In genomic region chr4:136600536-136600935, GRCm38 (mm10) we compare ENCODE assay signal across 10 mouse cellular contexts. TPM values are rescaled to one million over a fixed set of nuclear protein-coding genes. Genes with fewer than 3 reads are reported as not detected.
A peak's percentile ranks its signal among the peaks of the same experiment; 100 is the strongest.
DNase-seq lines count a peak whose midpoint lies in the region; ATAC-seq lines count a peak whose summit lies in the region.
"Had no signal": no experiment of that assay in that cellular context is flagged by ENCODE, and none has a peak within 500 bp of the region (broad histone marks: within the 10 kb centered on the region; RNA-seq: fewer than 3 reads in every experiment).

No protein-coding gene starts in this region.

- peak overlapping the region; percentile 100 for H3K4me3 ChIP-seq in heart, embryonic 16.5 days (ENCODE audit: low read length)
- H3K4me3 ChIP-seq in embryonic facial prominence, embryonic 12.5 days: peak overlapping the region; percentile 98
- H3K4me3 ChIP-seq in hindbrain, embryonic 16.5 days (ENCODE audit: low read length): peak overlapping the region; percentile 75
- H3K4me3 ChIP-seq in midbrain, embryonic 13.5 days (replicated peaks): peak overlapping the region; percentile 99

- no peak for ATAC-seq in heart, embryonic 16.5 days (replicated peaks; ENCODE audit: extremely low read depth, insufficient read depth, low FRiP score)
- ATAC-seq in embryonic facial prominence, embryonic 12.5 days (ENCODE audit: insufficient number of reproducible peaks, insufficient read depth, low FRiP score, low TSS enrichment): no peak
- ATAC-seq in hindbrain, embryonic 16.5 days: no peak
- no peak for ATAC-seq in midbrain, embryonic 13.5 days

- DNase-seq in heart, adult 9 months (ENCODE audit: low spot score in 2 of 2): no peak
- no peak for DNase-seq in cerebellum, postnatal 14 days
- no peak for DNase-seq in left cerebral cortex, postnatal 10 days (ENCODE audit: extremely low spot score in 1 of 2, low spot score in 2 of 2)
- no peak for DNase-seq in urinary bladder, postnatal 10 days (ENCODE audit: low spot score)

- no peaks in the 10 kb centered on the region; the same call in 1 of the 2 replicates for H3K9me3 ChIP-seq in heart, embryonic 16.5 days (replicated peaks; ENCODE audit: control insufficient read depth, low read length)
- no peaks in the 10 kb centered on the region for H3K9me3 ChIP-seq in embryonic facial prominence, embryonic 12.5 days
- no peaks in the 10 kb centered on the region for H3K9me3 ChIP-seq in hindbrain, embryonic 16.5 days (ENCODE audit: control insufficient read depth, low read length)
- H3K9me3 ChIP-seq in midbrain, embryonic 13.5 days: no peaks in the 10 kb centered on the region

- H3K4me1 ChIP-seq in heart, embryonic 16.5 days (ENCODE audit: control insufficient read depth, insufficient read depth, low read length): peaks cover 14% of the 10 kb centered on the region
- peaks cover 15% of the 10 kb centered on the region for H3K4me1 ChIP-seq in embryonic facial prominence, embryonic 12.5 days
- H3K4me1 ChIP-seq in hindbrain, embryonic 16.5 days (ENCODE audit: control insufficient read depth, insufficient read depth, low read depth, low read length): peaks cover 15% of the 10 kb centered on the region
- H3K4me1 ChIP-seq in midbrain, embryonic 13.5 days (replicated peaks): peaks cover 31% of the 10 kb centered on the region

- peak overlapping the region; percentile 38 for H3K9ac ChIP-seq in heart, embryonic 16.5 days (ENCODE audit: low read length)
- H3K9ac ChIP-seq in embryonic facial prominence, embryonic 12.5 days: 0 out of 2 replicates have a peak overlapping the region, but pooled peaks have one; percentile 100
- H3K9ac ChIP-seq in hindbrain, embryonic 16.5 days (ENCODE audit: low read depth, low read length): peak overlapping the region; percentile 23; the same call in 1 of the 2 replicates
- peak overlapping the region; percentile 99 for H3K9ac ChIP-seq in midbrain, embryonic 13.5 days (replicated peaks)

- intact Hi-C loops in left cerebral cortex, postnatal 10 days (cut with DNase I): loop anchor here (5.0 kb wide), 1 partner anchor 143 kb away; no protein-coding TSS in a partner anchor

- H3K36me3 ChIP-seq in heart, embryonic 16.5 days (ENCODE audit: control insufficient read depth, insufficient read depth): no peaks in the 10 kb centered on the region
- H3K36me3 ChIP-seq in embryonic facial prominence, embryonic 12.5 days: no peaks in the 10 kb centered on the region
- H3K36me3 ChIP-seq in hindbrain, embryonic 16.5 days (ENCODE audit: control insufficient read depth, insufficient read depth, low read length): no peaks in the 10 kb centered on the region
- no peaks in the 10 kb centered on the region for H3K36me3 ChIP-seq in midbrain, embryonic 13.5 days

- peak overlapping the region; percentile 77 for H3K4me2 ChIP-seq in heart, embryonic 16.5 days (ENCODE audit: low read depth, low read length)
- peak overlapping the region; percentile 68 for H3K4me2 ChIP-seq in embryonic facial prominence, embryonic 12.5 days (replicated peaks)
- peak overlapping the region; percentile 56 for H3K4me2 ChIP-seq in hindbrain, embryonic 16.5 days (ENCODE audit: low read length)
- peak overlapping the region; percentile 77 for H3K4me2 ChIP-seq in midbrain, embryonic 13.5 days (replicated peaks)

- 73% methylated on average over 2 of the region's 2 CpGs for WGBS in heart, embryonic 16.5 days
- WGBS in embryonic facial prominence, embryonic 12.5 days: 83% methylated on average over 2 of the region's 2 CpGs
- 85% methylated on average over 2 of the region's 2 CpGs for WGBS in hindbrain, embryonic 16.5 days
- 85% methylated on average over 2 of the region's 2 CpGs for WGBS in midbrain, embryonic 13.5 days

- H3K27ac ChIP-seq in heart, embryonic 16.5 days (ENCODE audit: low read length): no peak overlapping the region
- no peak overlapping the region for H3K27ac ChIP-seq in embryonic facial prominence, embryonic 12.5 days
- H3K27ac ChIP-seq in hindbrain, embryonic 16.5 days (ENCODE audit: low read depth, low read length): no peak overlapping the region
- H3K27ac ChIP-seq in midbrain, embryonic 13.5 days: no peak overlapping the region

- H3K27me3 ChIP-seq in heart, embryonic 16.5 days (ENCODE audit: control insufficient read depth, insufficient read depth, low read length): no peaks in the 10 kb centered on the region
- H3K27me3 ChIP-seq in embryonic facial prominence, embryonic 12.5 days: no peaks in the 10 kb centered on the region
- no peaks in the 10 kb centered on the region for H3K27me3 ChIP-seq in hindbrain, embryonic 16.5 days (replicated peaks; ENCODE audit: control insufficient read depth, insufficient read depth, low read length)
- no peaks in the 10 kb centered on the region for H3K27me3 ChIP-seq in midbrain, embryonic 13.5 days

RNA-seq across cellular contexts. Expression of gene Kdm1a, which starts 2.0 kb away (rescaled TPM):
- 19.3 and 22.5 TPM in 2 replicates for polyA plus RNA-seq in heart, embryonic 16.5 days (2015; fragmentation: Nextera tagmentation; extraction: Ambion mirVana)
- polyA plus RNA-seq in embryonic facial prominence, embryonic 12.5 days (2016; fragmentation: Nextera tagmentation; extraction: Ambion mirVana): 76.9 and 79.9 TPM in 2 replicates
- 31.6 and 45.7 TPM in 2 replicates for polyA plus RNA-seq in hindbrain, embryonic 16.5 days (2015; fragmentation: Nextera tagmentation; extraction: Ambion mirVana)
- 81.0 and 94.8 TPM in 2 replicates for polyA plus RNA-seq in midbrain, embryonic 13.5 days (2015; fragmentation: Nextera tagmentation; extraction: Ambion mirVana)
- total RNA-seq in left cerebral cortex, postnatal 10 days (2021): 100 to 1,000 TPM; 128 to 139 TPM

RNA-seq across cellular contexts. Expression of gene Tex46, which starts 9.7 kb away (rescaled TPM):
- polyA plus RNA-seq in heart, embryonic 16.5 days (2015; fragmentation: Nextera tagmentation; extraction: Ambion mirVana): not detected in 2 replicates
- not detected in 2 replicates for polyA plus RNA-seq in embryonic facial prominence, embryonic 12.5 days (2016; fragmentation: Nextera tagmentation; extraction: Ambion mirVana)
- polyA plus RNA-seq in hindbrain, embryonic 16.5 days (2015; fragmentation: Nextera tagmentation; extraction: Ambion mirVana): not detected in 2 replicates
- polyA plus RNA-seq in midbrain, embryonic 13.5 days (2015; fragmentation: Nextera tagmentation; extraction: Ambion mirVana): not detected in 2 replicates
- total RNA-seq in left cerebral cortex, postnatal 10 days (2021): not detected
- total RNA-seq: left cerebral cortex, adult 18-20 months had no signal
- polyA plus RNA-seq: urinary bladder, adult 2 months had no signal

RNA-seq across cellular contexts. Expression of gene Lactbl1, which starts 21.9 kb away (rescaled TPM):
- polyA plus RNA-seq in heart, embryonic 16.5 days (2015; fragmentation: Nextera tagmentation; extraction: Ambion mirVana): 0.04 TPM in 1 of 2 replicates, not detected in the other
- not detected in 2 replicates for polyA plus RNA-seq in embryonic facial prominence, embryonic 12.5 days (2016; fragmentation: Nextera tagmentation; extraction: Ambion mirVana)
- polyA plus RNA-seq in hindbrain, embryonic 16.5 days (2015; fragmentation: Nextera tagmentation; extraction: Ambion mirVana): 0.05 and 0.06 TPM in 2 replicates
- polyA plus RNA-seq in midbrain, embryonic 13.5 days (2015; fragmentation: Nextera tagmentation; extraction: Ambion mirVana): 0.09 TPM in 1 of 2 replicates, not detected in the other
- under 1 TPM in 1 of 2 experiments, not detected in 1; 0.14 TPM for total RNA-seq in left cerebral cortex, postnatal 10 days (2021)
- total RNA-seq: left cerebral cortex, adult 18-20 months had no signal
- polyA plus RNA-seq: urinary bladder, adult 2 months had no signal

Comparison
In these comparisons a context has a peak if more than half of its experiments do, and no peak if none do; other contexts are left out.
1. H3K9ac ChIP-seq: peak in every context shown above with its lines; median percentile 100 in embryonic facial prominence, embryonic 12.5 days; 99 in midbrain, embryonic 13.5 days; 38 in heart, embryonic 16.5 days; 23 in hindbrain, embryonic 16.5 days.